8 mouse cellular contexts compared by ENCODE assay signal in the genomic region with DNA sequence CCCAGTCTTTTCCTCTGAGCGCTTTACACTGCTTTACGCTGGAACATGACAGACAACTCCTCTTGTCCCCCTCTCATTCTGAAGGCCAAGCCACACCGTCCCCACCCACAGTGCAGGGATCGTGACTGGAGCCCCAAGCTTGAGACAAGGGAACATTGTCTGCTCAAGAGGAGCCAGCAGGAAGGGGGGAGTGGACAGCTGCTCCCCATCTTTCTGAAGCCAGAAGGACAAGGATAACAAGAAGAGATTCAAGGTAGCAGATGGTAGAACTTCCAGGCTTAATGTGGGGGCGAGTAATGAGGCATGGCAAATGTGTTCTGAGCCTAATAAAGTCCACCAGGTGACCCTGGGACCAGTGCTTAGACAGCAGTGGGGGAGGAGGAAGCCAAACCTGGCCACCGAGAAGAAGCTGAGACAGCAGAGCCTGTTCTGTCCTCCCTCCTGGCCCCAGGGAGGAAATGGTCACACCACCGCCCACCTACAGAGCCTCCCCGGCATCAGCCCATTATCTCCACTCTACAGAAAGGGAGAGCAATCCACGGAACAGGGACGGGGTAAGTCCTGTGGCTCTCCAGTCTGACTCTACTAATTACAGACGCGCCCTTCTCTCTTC. TPM values are rescaled to one million over a fixed set of nuclear protein-coding genes. Genes with fewer than 3 reads are reported as not detected.
DNase-seq lines count a peak whose midpoint lies in the region; ATAC-seq and TF ChIP-seq lines count a peak whose summit lies in the region.

No protein-coding gene starts in this region.

- H3K36me3 ChIP-seq in heart, embryonic 15.5 days = 0 out of 2 replicates have a peak, but pooled peaks cover 3% of the 10 kb centered on the region
- H3K36me3 ChIP-seq in embryonic facial prominence, embryonic 10.5 days (replicated peaks) = peaks cover 79% of the 10 kb centered on the region
- no peaks in the 10 kb centered on the region for H3K36me3 ChIP-seq in hindbrain, postnatal 0 days (ENCODE audit: insufficient read depth, low read length)
- no peaks in the 10 kb centered on the region for H3K36me3 ChIP-seq in liver, embryonic 14.5 days (replicated peaks; ENCODE audit: control insufficient read depth, insufficient read depth, low read depth)

- H3K27ac ChIP-seq in heart, embryonic 15.5 days = peak overlapping the region; percentile 55
- peak overlapping the region; percentile 51 for H3K27ac ChIP-seq in embryonic facial prominence, embryonic 10.5 days (replicated peaks)
- H3K27ac ChIP-seq in hindbrain, postnatal 0 days = peak overlapping the region; percentile 15; the same call in 1 of the 2 replicates
- no peak overlapping the region for H3K27ac ChIP-seq in liver, embryonic 14.5 days

- no peak for ATAC-seq in heart, embryonic 15.5 days (replicated peaks; ENCODE audit: insufficient number of reproducible peaks, insufficient read depth, low FRiP score, low read depth)
- no peak for ATAC-seq in hindbrain, postnatal 0 days
- ATAC-seq in liver, embryonic 14.5 days (ENCODE audit: insufficient read depth) = no peak

- peak overlapping the region; percentile 90 for H3K4me2 ChIP-seq in heart, embryonic 15.5 days
- peak overlapping the region; percentile 45 for H3K4me2 ChIP-seq in hindbrain, postnatal 0 days (ENCODE audit: low read depth, low read length)
- H3K4me2 ChIP-seq in liver, embryonic 14.5 days (ENCODE audit: low read depth) = peak overlapping the region; percentile 40; the same call in 1 of the 2 replicates

- peaks cover 91% of the 10 kb centered on the region for H3K4me1 ChIP-seq in heart, embryonic 15.5 days (replicated peaks)
- H3K4me1 ChIP-seq in embryonic facial prominence, embryonic 10.5 days = peaks cover 100% of the 10 kb centered on the region
- H3K4me1 ChIP-seq in hindbrain, postnatal 0 days (ENCODE audit: insufficient read depth, low read length) = peaks cover 23% of the 10 kb centered on the region
- H3K4me1 ChIP-seq in liver, embryonic 14.5 days (replicated peaks; ENCODE audit: control insufficient read depth in 2 of 2, insufficient read depth in 2 of 2, low read length in 1 of 2) = peaks cover 0 to 2% of the 10 kb centered on the region in 2 experiments; a peak in 1 of 4 replicates

- peak overlapping the region; percentile 87 for H3K9ac ChIP-seq in heart, embryonic 15.5 days
- H3K9ac ChIP-seq in hindbrain, postnatal 0 days (replicated peaks; ENCODE audit: low read length) = no peak overlapping the region
- no peak overlapping the region for H3K9ac ChIP-seq in liver, embryonic 14.5 days (replicated peaks)

- 24% methylated on average over 12 of the region's 12 CpGs for WGBS in heart, embryonic 15.5 days
- 19% methylated on average over 12 of the region's 12 CpGs for WGBS in embryonic facial prominence, embryonic 10.5 days
- 29% methylated on average over 12 of the region's 12 CpGs for WGBS in hindbrain, postnatal 0 days
- 31% methylated on average over 12 of the region's 12 CpGs for WGBS in liver, embryonic 14.5 days (ENCODE audit: insufficient replicate concordance)

- no peak for TF ChIP-seq EP300 in liver, embryonic 14.5 days (IDR thresholded peaks at IDR 0.05; ENCODE audit: low read depth)

- no peak for DNase-seq in heart, postnatal 10 days
- no peak for DNase-seq in embryonic facial prominence, embryonic 10.5 days (ENCODE audit: low spot score)
- no peak for DNase-seq in hindbrain, postnatal 0 days (ENCODE audit: low spot score)
- DNase-seq in liver, embryonic 14.5 days (ENCODE audit: low read depth in 3 of 3, low spot score in 3 of 3) = no peak
- no peak for DNase-seq in adrenal gland, adult 8-10 months
- no peak for DNase-seq in right cerebral cortex, postnatal 25 days
- no peak for DNase-seq in cerebellum, postnatal 14 days

- no peaks in the 10 kb centered on the region for H3K9me3 ChIP-seq in heart, embryonic 15.5 days (replicated peaks)
- no peaks in the 10 kb centered on the region for H3K9me3 ChIP-seq in embryonic facial prominence, embryonic 10.5 days
- no peaks in the 10 kb centered on the region for H3K9me3 ChIP-seq in hindbrain, postnatal 0 days (ENCODE audit: low read length)
- H3K9me3 ChIP-seq in liver, embryonic 14.5 days (ENCODE audit: control insufficient read depth, low read length) = no peaks in the 10 kb centered on the region

- H3K4me3 ChIP-seq in heart, embryonic 15.5 days = peak overlapping the region; percentile 75
- H3K4me3 ChIP-seq in embryonic facial prominence, embryonic 10.5 days = peak overlapping the region; percentile 91
- peak overlapping the region; percentile 14 for H3K4me3 ChIP-seq in hindbrain, postnatal 0 days (ENCODE audit: low read length)
- peak overlapping the region in 1 of 2 experiments; percentile 1; a peak in 1 of 4 replicates for H3K4me3 ChIP-seq in liver, embryonic 14.5 days (ENCODE audit: insufficient read depth in 1 of 2, low read depth in 2 of 2, low read length in 2 of 2)

- intact Hi-C loops in heart, postnatal 10 days (cut with DNase I) = no loop called here

- TF ChIP-seq CTCF in hindbrain, postnatal 0 days (IDR thresholded peaks at IDR 0.05; ENCODE audit: low read depth) = no peak
- no peak for TF ChIP-seq CTCF in liver, embryonic 14.5 days (IDR thresholded peaks at IDR 0.05; ENCODE audit: low read depth)

- no peaks in the 10 kb centered on the region for H3K27me3 ChIP-seq in heart, embryonic 15.5 days
- H3K27me3 ChIP-seq in embryonic facial prominence, embryonic 10.5 days (replicated peaks; ENCODE audit: low read depth, poor library complexity, severe bottlenecking) = no peaks in the 10 kb centered on the region
- no peaks in the 10 kb centered on the region for H3K27me3 ChIP-seq in hindbrain, postnatal 0 days (ENCODE audit: insufficient read depth, low read length)
- peaks cover 21% of the 10 kb centered on the region for H3K27me3 ChIP-seq in liver, embryonic 14.5 days (ENCODE audit: control insufficient read depth, insufficient read depth, low read length)

RNA-seq across cellular contexts. Expression of a gene that starts 5.5 kb away (rescaled TPM):
- 4.1 and 6.6 TPM in 2 replicates for polyA plus RNA-seq in heart, embryonic 15.5 days (2015; fragmentation: Nextera tagmentation; extraction: Ambion mirVana)
- total RNA-seq in heart, postnatal 10 days (2021) = 10 to 100 TPM; 32.9 to 41.2 TPM
- polyA plus RNA-seq in embryonic facial prominence, embryonic 10.5 days (2016; fragmentation: Nextera tagmentation; extraction: Ambion mirVana) = 9.3 and 9.8 TPM in 2 replicates
- total RNA-seq in hindbrain, postnatal 0 days (2014; rRNA removed) = 72.3 and 74.5 TPM in 2 replicates
- polyA plus RNA-seq in hindbrain, postnatal 0 days (2015; fragmentation: Nextera tagmentation; extraction: Ambion mirVana) = 8.1 and 10.1 TPM in 2 replicates
- polyA plus RNA-seq in liver, embryonic 14.5 days (2012; rRNA removed) = 1.7 and 2.0 TPM in 2 replicates
- 0.70 and 0.72 TPM in 2 replicates for polyA plus RNA-seq in liver, embryonic 14.5 days (2014; fragmentation: Nextera tagmentation; extraction: Ambion mirVana)
- 100 to 1,000 TPM in 3 of 4 experiments, 10 to 100 TPM in 1; 95.8 to 118 (median 108) TPM for total RNA-seq in adrenal gland, adult 8-10 months (2022)

RNA-seq across cellular contexts. Expression of a gene that starts 48.0 kb away (rescaled TPM):
- polyA plus RNA-seq in heart, embryonic 15.5 days (2015; fragmentation: Nextera tagmentation; extraction: Ambion mirVana) = 3.8 and 6.8 TPM in 2 replicates
- 1 to 10 TPM; 3.7 to 3.9 TPM for total RNA-seq in heart, postnatal 10 days (2021)
- polyA plus RNA-seq in embryonic facial prominence, embryonic 10.5 days (2016; fragmentation: Nextera tagmentation; extraction: Ambion mirVana) = 1.8 and 3.0 TPM in 2 replicates
- total RNA-seq in hindbrain, postnatal 0 days (2014; rRNA removed) = 1.5 and 3.5 TPM in 2 replicates
- polyA plus RNA-seq in hindbrain, postnatal 0 days (2015; fragmentation: Nextera tagmentation; extraction: Ambion mirVana) = 3.4 and 3.6 TPM in 2 replicates
- 2.0 and 2.9 TPM in 2 replicates for polyA plus RNA-seq in liver, embryonic 14.5 days (2012; rRNA removed)
- polyA plus RNA-seq in liver, embryonic 14.5 days (2014; fragmentation: Nextera tagmentation; extraction: Ambion mirVana) = 2.9 TPM in 2 replicates
- total RNA-seq in adrenal gland, adult 8-10 months (2022) = 1 to 10 TPM; 5.4 to 9.5 (median 6.5) TPM

Comparison
In these comparisons a context has a peak if more than half of its experiments do, and no peak if none do; other contexts are left out.
1. H3K4me2 ChIP-seq: peak in every context shown above with its lines; median percentile 90 in heart, embryonic 15.5 days; 45 in hindbrain, postnatal 0 days; 40 in liver, embryonic 14.5 days.